Mouse (Mus musculus): Measurements from ENCODE around the gene Olfr1012. TPM values are rescaled to one million over a fixed set of nuclear protein-coding genes. Genes with fewer than 3 reads are reported as not detected.
"Not testable (repeated sequence)": the region's sequence is repeated elsewhere in the genome, so short reads cannot be mapped to it uniquely, and the experiment has no call there.

The Olfr1012 gene
- polyA plus RNA-seq, 1 experiment from 2014 or later: not detected

GRCm38 (mm10) chr2:85715119-85715518 is 47.4 kb downstream of the Olfr1012 start, which contains the start of gene Olfr1009:
Olfr1009 (plus strand) TSS chr2:85715419.
- Histone ChIP-seq H3K36me3 (ENCODE audit: control insufficient read depth, insufficient read depth, low read length) (no peaks in the 10 kb centered on the region), H3K27ac (ENCODE audit: low read depth, low read length) (no peak within 1 kb of the TSS), H3K9me3 (ENCODE audit: control insufficient read depth, low read length) (no peaks in the 10 kb centered on the region), H3K9ac (ENCODE audit: low read depth, low read length) (no peak within 1 kb of the TSS), H3K4me2 (replicated peaks; ENCODE audit: low read depth, low read length) (no peak within 1 kb of the TSS), H3K27me3 (ENCODE audit: control insufficient read depth, insufficient read depth, low read length) (no peaks in the 10 kb centered on the region), H3K4me1 (ENCODE audit: control insufficient read depth, insufficient read depth, low read length) (no peaks in the 10 kb centered on the region), H3K4me3 (ENCODE audit: low read length) (no peak within 1 kb of the TSS)
- WGBS: 81% methylated on average over 1 of the region's 1 CpGs
- no peak for ATAC-seq (ENCODE audit: low FRiP score, low TSS enrichment)

- no peak overlapping the region for H3K9ac ChIP-seq (ENCODE audit: low read depth, low read length)
- H3K27ac ChIP-seq (ENCODE audit: low read depth, low read length): no peak overlapping the region
- no peak overlapping the region for H3K4me2 ChIP-seq (replicated peaks; ENCODE audit: low read depth, low read length)
- H3K36me3 ChIP-seq (ENCODE audit: control insufficient read depth, insufficient read depth, low read length): no peaks in the 10 kb centered on the region
- no peak overlapping the region for H3K4me3 ChIP-seq (ENCODE audit: low read length)
- no peaks in the 10 kb centered on the region for H3K27me3 ChIP-seq (ENCODE audit: control insufficient read depth, insufficient read depth, low read length)
- ATAC-seq (ENCODE audit: low FRiP score, low TSS enrichment): no peak
- H3K9me3 ChIP-seq (ENCODE audit: control insufficient read depth, low read length): no peaks in the 10 kb centered on the region
- H3K4me1 ChIP-seq (ENCODE audit: control insufficient read depth, insufficient read depth, low read length): no peaks in the 10 kb centered on the region
- 26% methylated on average over 1 of the region's 1 CpGs for WGBS
Measured at GRCm38 (mm10) chr2:85711159-85711558, 51.4 kb downstream of the Olfr1012 start.

GRCm38 (mm10) chr2:85710680-85711079 is 51.9 kb downstream of the Olfr1012 start:
- H3K27ac ChIP-seq (ENCODE audit: low read depth, low read length); H3K36me3 ChIP-seq (ENCODE audit: control insufficient read depth, insufficient read depth, low read length); ATAC-seq (ENCODE audit: low FRiP score, low TSS enrichment); H3K4me3 ChIP-seq (ENCODE audit: low read length); H3K4me1 ChIP-seq (ENCODE audit: control insufficient read depth, insufficient read depth, low read length); H3K9me3 ChIP-seq (ENCODE audit: control insufficient read depth, low read length); H3K4me2 ChIP-seq (replicated peaks; ENCODE audit: low read depth, low read length); H3K27me3 ChIP-seq (ENCODE audit: control insufficient read depth, insufficient read depth, low read length); H3K9ac ChIP-seq (ENCODE audit: low read depth, low read length): not testable (repeated sequence)
- 45% methylated on average over 2 of the region's 2 CpGs for WGBS

Other genes starting within 250 kb of the Olfr1012 start
- gene 4833423E24Rik, start 243.7 kb downstream of the Olfr1012 start, polyA plus RNA-seq (2014; fragmentation: Nextera tagmentation; extraction: Ambion mirVana): not detected in 2 replicates
- not detected in 2 replicates for gene Olfr996, start 183.6 kb downstream of the Olfr1012 start, polyA plus RNA-seq (2014; fragmentation: Nextera tagmentation; extraction: Ambion mirVana)
- gene Olfr998, start 173.8 kb downstream of the Olfr1012 start, polyA plus RNA-seq (2014; fragmentation: Nextera tagmentation; extraction: Ambion mirVana): not detected in 2 replicates
- gene Olfr1000, start 150.9 kb downstream of the Olfr1012 start, polyA plus RNA-seq (2014; fragmentation: Nextera tagmentation; extraction: Ambion mirVana): not detected in 2 replicates
- gene Olfr1002, start 112.1 kb downstream of the Olfr1012 start, polyA plus RNA-seq (2014; fragmentation: Nextera tagmentation; extraction: Ambion mirVana): not detected in 2 replicates
- not detected in 2 replicates for gene Olfr154, start 98.3 kb downstream of the Olfr1012 start, polyA plus RNA-seq (2014; fragmentation: Nextera tagmentation; extraction: Ambion mirVana)
- not detected in 2 replicates for gene Olfr1006, start 84.0 kb downstream of the Olfr1012 start, polyA plus RNA-seq (2014; fragmentation: Nextera tagmentation; extraction: Ambion mirVana)
- gene Olfr1008, start 73.3 kb downstream of the Olfr1012 start, polyA plus RNA-seq (2014; fragmentation: Nextera tagmentation; extraction: Ambion mirVana): not detected in 2 replicates
- not detected in 2 replicates for gene Olfr1009, start 47.3 kb downstream of the Olfr1012 start, polyA plus RNA-seq (2014; fragmentation: Nextera tagmentation; extraction: Ambion mirVana)
- gene Olfr1013, start 4.3 kb upstream of the Olfr1012 start, polyA plus RNA-seq (2014; fragmentation: Nextera tagmentation; extraction: Ambion mirVana): not detected in 2 replicates
- gene Olfr1014, start 9.9 kb upstream of the Olfr1012 start, polyA plus RNA-seq (2014; fragmentation: Nextera tagmentation; extraction: Ambion mirVana): not detected in 2 replicates
- not detected in 2 replicates for gene Olfr1015, start 19.3 kb upstream of the Olfr1012 start, polyA plus RNA-seq (2014; fragmentation: Nextera tagmentation; extraction: Ambion mirVana)
- not detected in 2 replicates for gene Olfr1016, start 39.8 kb upstream of the Olfr1012 start, polyA plus RNA-seq (2014; fragmentation: Nextera tagmentation; extraction: Ambion mirVana)
- not detected in 2 replicates for gene Olfr1018, start 55.7 kb upstream of the Olfr1012 start, polyA plus RNA-seq (2014; fragmentation: Nextera tagmentation; extraction: Ambion mirVana)
- not detected in 2 replicates for gene Olfr1019, start 82.7 kb upstream of the Olfr1012 start, polyA plus RNA-seq (2014; fragmentation: Nextera tagmentation; extraction: Ambion mirVana)
- gene Olfr1020, start 84.3 kb upstream of the Olfr1012 start, polyA plus RNA-seq (2014; fragmentation: Nextera tagmentation; extraction: Ambion mirVana): not detected in 2 replicates
- gene Olfr1022, start 105.8 kb upstream of the Olfr1012 start, polyA plus RNA-seq (2014; fragmentation: Nextera tagmentation; extraction: Ambion mirVana): not detected in 2 replicates
- gene Olfr1023, start 122.9 kb upstream of the Olfr1012 start, polyA plus RNA-seq (2014; fragmentation: Nextera tagmentation; extraction: Ambion mirVana): not detected in 2 replicates
- gene Olfr1024, start 142.3 kb upstream of the Olfr1012 start, polyA plus RNA-seq (2014; fragmentation: Nextera tagmentation; extraction: Ambion mirVana): not detected in 2 replicates
- not detected in 2 replicates for gene Olfr1025-ps1, start 152.4 kb upstream of the Olfr1012 start, polyA plus RNA-seq (2014; fragmentation: Nextera tagmentation; extraction: Ambion mirVana)
- gene Olfr1026, start 158.8 kb upstream of the Olfr1012 start, polyA plus RNA-seq (2014; fragmentation: Nextera tagmentation; extraction: Ambion mirVana): not detected in 2 replicates
- gene Olfr1028, start 187.7 kb upstream of the Olfr1012 start, polyA plus RNA-seq (2014; fragmentation: Nextera tagmentation; extraction: Ambion mirVana): not detected in 2 replicates
- not detected in 2 replicates for gene Olfr1029, start 211.1 kb upstream of the Olfr1012 start, polyA plus RNA-seq (2014; fragmentation: Nextera tagmentation; extraction: Ambion mirVana)
- gene Olfr1030, start 216.5 kb upstream of the Olfr1012 start, polyA plus RNA-seq (2014; fragmentation: Nextera tagmentation; extraction: Ambion mirVana): not detected in 2 replicates
- gene Olfr1031, start 227.5 kb upstream of the Olfr1012 start, polyA plus RNA-seq (2014; fragmentation: Nextera tagmentation; extraction: Ambion mirVana): not detected in 2 replicates
- not detected in 2 replicates for gene Olfr1032, start 242.8 kb upstream of the Olfr1012 start, polyA plus RNA-seq (2014; fragmentation: Nextera tagmentation; extraction: Ambion mirVana)

Data from kidney, embryonic 14.5 days (tissue).